Mouse (Mus musculus) spleen, adult 2 months (tissue): ENCODE data around the gene Mrpl2. TPM values are rescaled to one million over a fixed set of nuclear protein-coding genes. Genes with fewer than 3 reads are reported as not detected.

Source experiments
- DNase-seq, 2 experiments: peaks; one replicate each; pipeline versions ENCODE4 v3.0.0 to v3.0.0-alpha.2; 2012 to 2021; ENCODE audit warnings: low spot score in 2 of 2, low read depth in 1 of 2
- H3K27ac ChIP-seq: fragments of 200-500 bp; 2 replicates; pipeline ENCODE4 v1.5.1; 2012; ENCODE audit warnings: low read length, inconsistent platforms; ENCODE audit not compliant: insufficient read depth
- H3K27me3 ChIP-seq: fragments of 200-500 bp; 2 replicates; pipeline ENCODE4 v1.6.1; 2012; ENCODE audit warnings: mild to moderate bottlenecking, moderate library complexity, low read length, inconsistent platforms; ENCODE audit not compliant: control insufficient read depth, insufficient read depth
- H3K36me3 ChIP-seq: fragments of 200-500 bp; 2 replicates; pipeline ENCODE4 v1.6.1; 2012; ENCODE audit warnings: mild to moderate bottlenecking, low read length, inconsistent platforms; ENCODE audit not compliant: control insufficient read depth, insufficient read depth
- H3K4me1 ChIP-seq: fragments of 200-500 bp; 2 replicates; pipeline ENCODE4 v1.6.1; 2011; ENCODE audit warnings: inconsistent platforms; ENCODE audit not compliant: control insufficient read depth, insufficient read depth, insufficient read length
- H3K4me3 ChIP-seq: fragments of 200-500 bp; 2 replicates; pipeline ENCODE4 v1.5.1; 2011; ENCODE audit warnings: mild to moderate bottlenecking, inconsistent platforms; ENCODE audit not compliant: insufficient read depth, insufficient read length; ENCODE audit errors: extremely low read depth
- CTCF ChIP-seq: fragments of 200-500 bp; IDR thresholded peaks from 2 replicates; pipeline ENCODE4 v1.5.1; 2011; ENCODE audit warnings: mild to moderate bottlenecking, inconsistent platforms; ENCODE audit not compliant: insufficient read depth, insufficient read length, insufficient replicate concordance; ENCODE audit errors: extremely low read depth
- POLR2A ChIP-seq: fragments of 200-500 bp; IDR thresholded peaks from 2 replicates; pipeline ENCODE4 v1.6.1; 2011; ENCODE audit warnings: low read depth, low read length, inconsistent platforms
- WGBS: fragments of 180-500 bp; shearing (Covaris S2); methylation state at CpG from one replicate; pipeline ENCODE4 v1.1.7; 2018; 5-methylcytosine and 5-hydroxymethylcytosine counted together
- polyA plus RNA-seq: library from polyadenylated mRNA; depleted of rRNA; stranded (reverse); fragments of >200 nt; gene quantifications from 2 replicates; pipeline ENCODE4 v1.2.3, GENCODE M21; 2012

The Mrpl2 gene
- polyA plus RNA-seq, 1 experiment = 48.3 TPM

DNA sequence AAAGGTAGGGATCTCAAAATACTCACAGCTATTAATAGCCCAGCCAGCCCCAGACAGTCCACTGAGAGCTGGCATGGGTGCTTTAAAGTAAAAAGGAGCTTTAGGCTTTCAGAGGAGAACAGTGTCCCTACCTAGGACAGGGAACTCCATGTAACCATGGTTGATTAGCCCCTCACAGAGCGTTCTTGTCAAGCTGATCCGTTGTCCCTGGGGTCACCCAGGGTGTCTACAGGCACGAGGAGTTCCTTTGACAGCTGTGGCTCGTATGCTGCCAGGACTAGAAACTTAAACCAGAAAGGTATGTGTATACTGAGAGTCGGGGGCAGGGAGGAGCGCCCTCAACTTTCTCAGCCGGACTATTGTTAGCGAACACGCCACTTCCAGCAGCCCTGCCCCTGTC lies 32.9 kb downstream of the Mrpl2 start:
- H3K4me1 ChIP-seq = peaks cover 8% of the 10 kb centered on the region; the same call in 1 of the 2 replicates
- H3K27me3 ChIP-seq = no peaks in the 10 kb centered on the region
- H3K4me3 ChIP-seq = no peak overlapping the region
- WGBS = 82% methylated on average over 9 of the region's 9 CpGs
- H3K27ac ChIP-seq = no peak overlapping the region
- DNase-seq = no peak
- TF ChIP-seq CTCF (no peak), POLR2A (no peak)
- H3K36me3 ChIP-seq = peaks cover 20% of the 10 kb centered on the region

DNA sequence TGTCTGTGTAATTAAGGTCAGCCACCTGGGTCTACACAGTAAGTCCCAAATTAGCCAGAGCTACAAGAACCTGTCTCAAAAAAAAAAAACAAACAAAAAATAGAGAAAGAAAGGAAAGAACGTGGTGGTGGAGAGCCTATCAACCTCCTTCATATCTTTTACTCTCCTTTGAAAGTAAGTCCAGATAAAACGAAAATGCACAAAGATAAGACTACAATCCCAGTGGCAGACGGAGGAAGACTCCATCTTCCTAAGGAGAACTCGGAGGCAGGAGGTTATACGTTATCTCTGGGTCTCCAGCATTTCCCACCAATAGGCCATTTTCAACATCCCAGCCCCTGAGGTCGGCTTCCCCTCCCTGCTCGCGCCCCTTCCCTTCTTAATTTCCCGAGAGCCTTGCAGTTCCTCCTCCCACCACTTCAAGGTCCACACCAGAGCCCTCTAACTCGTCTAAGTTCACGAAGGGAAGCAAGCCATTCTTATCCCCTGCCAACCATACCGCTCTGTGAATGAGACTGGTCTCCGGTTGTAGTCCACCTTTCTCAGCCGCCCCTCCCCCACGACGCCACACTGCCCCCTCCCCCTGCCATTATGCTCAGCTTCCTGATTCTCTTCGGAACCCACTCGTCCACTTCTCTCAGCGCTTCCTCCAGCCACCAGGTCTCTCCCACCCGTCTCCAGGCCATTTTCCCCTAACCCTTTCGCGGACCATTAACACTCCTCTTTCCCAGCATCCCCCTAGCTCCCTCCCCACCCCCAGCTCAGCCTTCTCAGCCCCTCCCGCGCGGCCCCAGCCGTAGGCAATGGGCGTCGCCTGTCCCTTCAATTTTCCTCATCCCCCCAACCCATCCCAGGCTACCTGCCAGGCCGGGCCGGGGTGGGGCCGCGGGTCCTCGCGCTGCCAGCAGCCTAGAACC lies 34.1 kb downstream of the Mrpl2 start:
- peaks cover 8% of the 10 kb centered on the region; the same call in 1 of the 2 replicates for H3K4me1 ChIP-seq
- WGBS = 2% methylated on average over 34 of the region's 34 CpGs
- peak in 1 of 2 experiments; percentile 22 for DNase-seq
- no peak for TF ChIP-seq POLR2A
- TF ChIP-seq CTCF = peak; percentile 8; the same call in 1 of the 2 replicates
- peak overlapping the region; percentile 77 for H3K27ac ChIP-seq
- H3K36me3 ChIP-seq = peaks cover 23% of the 10 kb centered on the region
- H3K27me3 ChIP-seq = no peaks in the 10 kb centered on the region
- H3K4me3 ChIP-seq = peak overlapping the region; percentile 66

DNA sequence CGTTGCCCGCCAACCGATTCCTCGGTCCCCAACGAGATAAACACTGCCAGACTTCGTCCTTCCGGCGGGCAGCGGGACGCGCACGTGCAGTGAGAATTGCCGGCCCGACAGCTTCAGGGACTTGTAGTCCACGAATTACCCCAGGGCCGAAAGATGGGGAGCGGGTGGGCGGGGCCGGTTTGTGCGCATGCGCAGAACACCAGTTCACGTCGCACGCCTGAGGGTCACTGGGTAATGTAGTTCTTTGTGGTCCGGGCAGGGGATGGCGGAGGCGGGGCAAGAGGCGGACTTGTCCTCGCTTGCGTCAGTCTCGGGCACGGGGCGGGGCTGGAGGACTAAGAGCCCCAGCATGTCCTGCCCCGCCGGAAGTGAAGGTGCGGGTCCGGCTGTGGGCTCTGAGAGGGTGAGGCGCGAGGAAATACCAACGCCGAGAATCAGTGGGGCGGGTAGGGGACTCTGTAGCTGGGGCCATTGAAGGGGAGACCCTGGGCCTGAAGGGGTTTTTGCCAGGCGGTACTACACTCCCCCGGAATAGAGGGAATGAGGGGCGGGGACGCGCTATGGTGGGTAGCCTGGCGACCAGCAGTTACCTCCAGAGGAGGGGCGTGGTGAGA lies 34.8 kb downstream of the Mrpl2 start, which contains the start of gene Klhdc3:
Gene Klhdc3 (minus strand): TSS at position 155 of the 614 bp plus-strand sequence.
- no peak for TF ChIP-seq CTCF
- peak; percentile 57 for TF ChIP-seq POLR2A
- DNase-seq = peak; percentile 96 to 98
- peaks cover 8% of the 10 kb centered on the region; the same call in 1 of the 2 replicates for H3K4me1 ChIP-seq
- 1% methylated on average over 44 of the region's 49 CpGs for WGBS
- peaks cover 29% of the 10 kb centered on the region for H3K36me3 ChIP-seq
- H3K4me3 ChIP-seq = peak within 1 kb of the TSS; percentile 66
- H3K27me3 ChIP-seq = no peaks in the 10 kb centered on the region
- peak within 1 kb of the TSS; percentile 77 for H3K27ac ChIP-seq

DNA sequence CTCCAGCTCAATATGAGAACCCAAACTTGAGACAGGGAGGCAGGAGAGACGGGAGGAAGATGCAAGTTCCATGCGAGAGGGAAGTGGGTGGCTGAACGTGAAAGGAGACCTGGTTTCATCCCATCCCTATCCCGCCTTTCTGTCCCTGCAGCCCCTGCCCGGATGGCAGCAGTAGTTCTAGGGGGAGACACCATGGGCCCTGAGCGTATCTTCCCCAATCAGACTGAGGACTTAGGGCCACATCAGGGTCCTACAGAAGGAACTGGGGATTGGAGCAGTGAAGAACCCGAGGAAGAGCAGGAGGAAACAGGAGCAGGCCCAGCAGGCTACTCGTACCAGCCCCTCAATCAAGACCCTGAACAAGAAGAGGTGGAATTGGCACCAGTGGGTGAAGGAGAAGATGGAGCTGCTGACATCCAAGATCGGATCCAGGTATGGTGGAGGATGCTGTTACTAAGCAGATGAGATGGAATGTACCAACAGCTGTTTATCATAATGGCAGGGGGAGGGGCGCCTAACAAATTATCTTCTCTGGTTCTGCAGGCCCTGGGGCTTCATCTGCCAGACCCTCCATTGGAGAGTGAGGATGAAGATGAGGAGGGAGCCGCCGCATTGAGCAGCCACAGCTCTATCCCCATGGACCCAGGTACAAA lies 35.6 kb downstream of the Mrpl2 start:
- no peaks in the 10 kb centered on the region for H3K27me3 ChIP-seq
- H3K4me1 ChIP-seq = peaks cover 8% of the 10 kb centered on the region; the same call in 1 of the 2 replicates
- peaks cover 27% of the 10 kb centered on the region for H3K36me3 ChIP-seq
- peak overlapping the region; percentile 63 for H3K4me3 ChIP-seq
- 0 out of 2 replicates have a peak overlapping the region, but pooled peaks have one; percentile 36 for H3K27ac ChIP-seq
- TF ChIP-seq POLR2A (no peak), CTCF (no peak)
- no peak for DNase-seq
- WGBS = 37% methylated on average over 12 of the region's 12 CpGs

DNA sequence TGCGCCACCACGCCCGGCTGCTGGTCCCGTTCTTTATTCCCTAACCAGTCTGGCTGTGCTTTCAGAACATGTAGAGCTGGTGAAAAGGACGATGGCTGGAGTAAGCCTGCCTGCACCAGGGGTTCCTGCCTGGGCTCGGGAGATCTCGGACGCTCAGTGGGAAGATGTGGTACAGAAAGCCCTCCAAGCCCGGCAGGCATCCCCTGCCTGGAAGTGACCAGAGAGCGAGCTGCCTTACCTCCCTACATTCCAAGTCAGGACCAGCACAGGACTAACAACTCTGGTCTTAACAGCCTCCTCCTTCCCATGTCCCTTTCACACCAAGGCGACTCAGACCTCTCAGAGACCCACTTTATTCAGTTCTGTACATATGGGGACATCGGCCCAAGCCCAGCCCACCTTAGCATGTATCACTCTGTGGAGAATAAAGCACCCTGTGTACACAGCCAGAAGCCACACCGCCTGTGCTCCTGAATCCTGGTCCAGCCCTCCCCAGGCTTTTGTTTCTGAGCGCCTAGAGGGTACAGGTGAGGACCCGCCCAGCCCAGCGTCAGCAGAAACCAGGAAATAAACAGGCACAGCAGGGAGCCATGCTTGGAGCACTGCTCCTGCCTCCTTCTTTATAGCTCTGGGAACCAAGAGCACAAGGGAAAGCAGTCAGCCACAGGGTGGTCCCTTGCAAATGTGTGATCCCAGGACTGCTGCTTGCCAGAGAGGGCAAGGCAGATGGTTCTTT lies 36.8 kb downstream of the Mrpl2 start:
- Histone ChIP-seq H3K27me3 (no peaks in the 10 kb centered on the region), H3K27ac (no peak overlapping the region), H3K4me3 (no peak overlapping the region), H3K36me3 (peaks cover 21% of the 10 kb centered on the region), H3K4me1 (peaks cover 8% of the 10 kb centered on the region; the same call in 1 of the 2 replicates)
- DNase-seq = no peak
- TF ChIP-seq POLR2A (no peak), CTCF (no peak)
- 94% methylated on average over 16 of the region's 16 CpGs for WGBS

DNA sequence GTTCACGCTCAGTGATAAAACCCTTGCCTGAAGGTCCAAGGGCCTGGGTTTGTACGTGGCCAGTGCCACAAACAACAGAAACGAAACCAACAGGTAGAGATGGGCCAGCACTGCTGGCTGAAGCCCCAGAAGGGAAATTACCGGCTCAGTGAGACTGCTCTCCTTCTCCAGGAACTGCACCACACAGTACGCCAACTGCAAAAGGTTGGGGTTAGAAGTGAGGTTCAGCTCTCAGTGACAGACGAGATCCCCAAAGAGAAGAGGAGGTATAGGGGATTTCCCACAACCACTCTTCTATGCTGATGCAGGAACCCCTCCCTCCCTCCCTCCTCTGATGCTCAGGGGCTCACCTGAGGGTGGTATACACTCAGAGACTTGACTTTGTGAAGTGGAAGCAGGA lies 39.9 kb downstream of the Mrpl2 start:
- Histone ChIP-seq H3K27me3 (no peaks in the 10 kb centered on the region), H3K4me1 (peaks cover 6% of the 10 kb centered on the region; the same call in 1 of the 2 replicates), H3K36me3 (peaks cover 19% of the 10 kb centered on the region), H3K4me3 (no peak overlapping the region), H3K27ac (0 out of 2 replicates have a peak overlapping the region, but pooled peaks have one; percentile 17)
- no peak for TF ChIP-seq CTCF
- no peak for TF ChIP-seq POLR2A
- DNase-seq = no peak
- WGBS = 74% methylated on average over 6 of the region's 6 CpGs
